In the genomic region with DNA sequence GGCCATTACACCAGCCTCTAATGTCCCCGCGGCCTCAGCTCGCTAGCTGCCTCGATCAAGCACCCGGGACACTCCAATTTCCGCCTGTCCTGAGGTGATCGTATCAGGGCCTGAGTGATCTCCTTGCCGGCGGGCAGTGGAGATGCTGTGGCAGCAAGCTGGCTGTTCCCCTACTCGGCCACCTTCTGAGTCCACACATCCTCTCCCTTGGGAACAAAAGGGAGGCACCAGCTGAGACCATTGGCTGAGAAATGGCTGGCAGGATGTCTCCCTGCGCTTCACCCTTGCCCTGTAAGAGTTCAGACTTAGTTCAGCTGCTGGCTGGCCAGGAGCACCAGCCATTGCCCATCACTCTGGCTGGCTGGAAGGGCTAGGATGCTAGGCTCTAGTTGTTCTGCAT, we compare ENCODE assay signal across 14 mouse cellular contexts.
DNase-seq lines count a peak whose midpoint lies in the region; ATAC-seq and TF ChIP-seq lines count a peak whose summit lies in the region.
"Had no signal": no experiment of that assay in that cellular context is flagged by ENCODE, and none has a peak within 500 bp of the region (broad histone marks: within the 10 kb centered on the region; RNA-seq: fewer than 3 reads in every experiment).

No protein-coding gene starts in this region.

- no peak for TF ChIP-seq CTCF in kidney, postnatal 0 days (IDR thresholded peaks at IDR 0.05; ENCODE audit: low read depth)
- no peak for TF ChIP-seq CTCF in E14TG2a.4 (conservative IDR thresholded peaks at IDR 0.05; ENCODE audit: low read length)

- intact Hi-C loops in left cerebral cortex, postnatal 4 days (cut with DNase I) = no loop called here

- no peak overlapping the region for H3K9ac ChIP-seq in kidney, postnatal 0 days (ENCODE audit: low read depth, low read length)
- no peak overlapping the region for H3K9ac ChIP-seq in kidney, embryonic 14.5 days (ENCODE audit: low read depth, low read length)
- H3K9ac ChIP-seq: forebrain, embryonic 13.5 days; heart, embryonic 13.5 days; liver, embryonic 14.5 days had no signal

- no peak overlapping the region for H3K27ac ChIP-seq in kidney, postnatal 0 days
- H3K27ac ChIP-seq in kidney, embryonic 14.5 days (ENCODE audit: low read depth, low read length) = no peak overlapping the region
- H3K27ac ChIP-seq: forebrain, embryonic 13.5 days; heart, embryonic 13.5 days; liver, embryonic 14.5 days had no signal

- 32% methylated on average over 11 of the region's 11 CpGs for WGBS in kidney, postnatal 0 days
- 25% methylated on average over 11 of the region's 11 CpGs for WGBS in kidney, embryonic 14.5 days

- H3K4me2 ChIP-seq in kidney, postnatal 0 days (ENCODE audit: low read length) = no peak overlapping the region
- H3K4me2 ChIP-seq in kidney, embryonic 14.5 days (replicated peaks; ENCODE audit: low read depth, low read length) = no peak overlapping the region
- H3K4me2 ChIP-seq: forebrain, embryonic 13.5 days; heart, embryonic 13.5 days had no signal

- H3K4me3 ChIP-seq in kidney, postnatal 0 days (replicated peaks; ENCODE audit: low read depth, low read length) = no peak overlapping the region
- no peak overlapping the region for H3K4me3 ChIP-seq in kidney, embryonic 14.5 days (ENCODE audit: low read length)
- peak overlapping the region; percentile 3; the same call in 1 of the 2 replicates for H3K4me3 ChIP-seq in E14TG2a.4 (replicated peaks; ENCODE audit: low read length)
- H3K4me3 ChIP-seq: forebrain, embryonic 13.5 days; heart, embryonic 13.5 days had no signal

- no peaks in the 10 kb centered on the region for H3K27me3 ChIP-seq in kidney, postnatal 0 days (ENCODE audit: insufficient read depth, low read length)
- no peaks in the 10 kb centered on the region for H3K27me3 ChIP-seq in kidney, embryonic 14.5 days (ENCODE audit: control insufficient read depth, insufficient read depth, low read length)
- peaks cover 5% of the 10 kb centered on the region; the same call in 1 of the 2 replicates for H3K27me3 ChIP-seq in E14TG2a.4 (ENCODE audit: insufficient read depth, low read length)

- DNase-seq in embryo, embryonic 11 days = peak; percentile 28
- no peak for DNase-seq in embryo, embryonic 10 days (ENCODE audit: low spot score)
- peak; percentile 28 for DNase-seq in kidney, postnatal 0 days (ENCODE audit: low spot score)
- DNase-seq in adrenal gland, postnatal 36 days = peak; percentile 24 to 49
- DNase-seq in left cerebral cortex, postnatal 4 days = no peak
- DNase-seq: B cell, adult 2 months; cerebellum, adult 11-12 months; right cerebral cortex, postnatal 25 days; thymus, postnatal 4 days had no signal

- H3K4me1 ChIP-seq in kidney, postnatal 0 days (replicated peaks; ENCODE audit: insufficient read depth, low read length) = no peaks in the 10 kb centered on the region
- H3K4me1 ChIP-seq in kidney, embryonic 14.5 days (ENCODE audit: control insufficient read depth, insufficient read depth, low read length) = no peaks in the 10 kb centered on the region
- peaks cover 8% of the 10 kb centered on the region for H3K4me1 ChIP-seq in E14TG2a.4 (replicated peaks; ENCODE audit: low read depth, low read length)
- H3K4me1 ChIP-seq: forebrain, embryonic 13.5 days; heart, embryonic 13.5 days had no signal

- H3K36me3 ChIP-seq in kidney, postnatal 0 days (ENCODE audit: insufficient read depth, low read length) = no peaks in the 10 kb centered on the region
- no peaks in the 10 kb centered on the region for H3K36me3 ChIP-seq in kidney, embryonic 14.5 days (ENCODE audit: control insufficient read depth, insufficient read depth, low read length)
- no peaks in the 10 kb centered on the region for H3K36me3 ChIP-seq in E14TG2a.4 (ENCODE audit: insufficient read depth, low read length)
- H3K36me3 ChIP-seq: heart, embryonic 13.5 days had no signal

- H3K9me3 ChIP-seq in kidney, postnatal 0 days (replicated peaks; ENCODE audit: low read length) = no peaks in the 10 kb centered on the region
- H3K9me3 ChIP-seq in kidney, embryonic 14.5 days (ENCODE audit: control insufficient read depth, low read length) = no peaks in the 10 kb centered on the region
- H3K9me3 ChIP-seq in E14TG2a.4 (ENCODE audit: low read length) = peaks cover 48% of the 10 kb centered on the region
- H3K9me3 ChIP-seq: forebrain, embryonic 13.5 days; heart, embryonic 13.5 days had no signal

- no peak for ATAC-seq in kidney, postnatal 0 days (replicated peaks; ENCODE audit: low FRiP score, low read depth)
- no peak for ATAC-seq in kidney, embryonic 14.5 days (ENCODE audit: low FRiP score, low TSS enrichment)
- ATAC-seq: forebrain, embryonic 13.5 days had no signal

Comparison
In these comparisons a context has a peak if more than half of its experiments do, and no peak if none do; other contexts are left out.
1. DNase-seq: peak in embryo, embryonic 11 days (single experiment), kidney, postnatal 0 days (single experiment) and adrenal gland, postnatal 36 days (2 of 2); none in embryo, embryonic 10 days (single experiment) and left cerebral cortex, postnatal 4 days (single experiment).